Mouse (Mus musculus) liver, postnatal 0 days (tissue): ENCODE data around the gene Tbc1d4. TPM values are rescaled to one million over a fixed set of nuclear protein-coding genes. Genes with fewer than 3 reads are reported as not detected.
A peak's percentile ranks its signal among the peaks of the same experiment; 100 is the strongest.

ENCODE experiments used
- ATAC-seq: fragments of 200-750 bp; cut with Nextera tagmentation; 2 replicates; pipeline ENCODE4 v1.8.0; 2017; ENCODE audit warnings: mild to moderate bottlenecking, moderate library complexity
- DNase-seq: peaks from one replicate; pipeline ENCODE4 v3.0.0-alpha.2; 2016
- H3K27ac ChIP-seq: fragments of 300-500 bp; sonication (generic); 2 replicates; pipeline ENCODE4 v1.5.1; 2014; ENCODE audit warnings: antibody characterized with exemption, moderate library complexity, mild to moderate bottlenecking, low read depth
- H3K27me3 ChIP-seq: fragments of 300-500 bp; sonication (generic); 2 replicates; pipeline ENCODE4 v1.6.1; 2014; ENCODE audit warnings: low read length, control low read depth, mixed read lengths; ENCODE audit not compliant: insufficient read depth
- H3K36me3 ChIP-seq: fragments of 300-500 bp; sonication (generic); replicated peaks from 2 replicates; pipeline ENCODE4 v1.6.1; 2014; ENCODE audit warnings: mild to moderate bottlenecking, control low read depth, low read length, moderate library complexity, mixed read lengths; ENCODE audit not compliant: insufficient read depth
- H3K4me1 ChIP-seq: fragments of 300-500 bp; sonication (generic); 2 replicates; pipeline ENCODE4 v1.6.1; 2014; ENCODE audit warnings: antibody characterized with exemption, mild to moderate bottlenecking, control low read depth; ENCODE audit not compliant: insufficient read depth
- H3K4me2 ChIP-seq: fragments of 300-500 bp; sonication (generic); 2 replicates; pipeline ENCODE4 v1.6.1; 2014; ENCODE audit warnings: low read depth, mild to moderate bottlenecking, low read length, moderate library complexity, mixed read lengths
- H3K4me3 ChIP-seq: fragments of 300-500 bp; sonication (generic); 2 replicates; pipeline ENCODE4 v1.5.1; 2014; ENCODE audit warnings: low read depth, low read length
- H3K9ac ChIP-seq: fragments of 300-500 bp; sonication (generic); replicated peaks from 2 replicates; pipeline ENCODE4 v1.6.1; 2014; ENCODE audit warnings: mild to moderate bottlenecking, moderate library complexity
- H3K9me3 ChIP-seq: fragments of 300-500 bp; sonication (generic); 2 replicates; pipeline ENCODE4 v1.6.1; 2016; ENCODE audit warnings: mild to moderate bottlenecking, control low read depth, low read length, mixed read lengths
- CTCF ChIP-seq: sonication (generic); IDR thresholded peaks from 2 replicates; pipeline ENCODE4 v1.5.1; 2016; ENCODE audit warnings: antibody characterized with exemption, low read depth
- EP300 ChIP-seq: IDR thresholded peaks from 2 replicates; pipeline ENCODE4 v1.6.1; 2016; ENCODE audit warnings: antibody characterized with exemption, low read depth, mild to moderate bottlenecking
- WGBS: fragments of 180-500 bp; shearing (Covaris S2); extraction: QIAGEN DNeasy Blood & Tissue Kit; methylation state at CpG from one replicate; pipeline ENCODE4 v1.1.7; 2014; ENCODE audit not compliant: insufficient replicate concordance; 5-methylcytosine and 5-hydroxymethylcytosine counted together
- polyA plus RNA-seq: library from polyadenylated mRNA; unstranded; fragments of >200 nt; fragmentation: Nextera tagmentation; extraction: Ambion mirVana; gene quantifications from 2 replicates; pipeline ENCODE4 v1.2.1, GENCODE M21; 2015

The Tbc1d4 gene
- polyA plus RNA-seq, 1 experiment from 2014 or later, result 2.1 TPM

DNA sequence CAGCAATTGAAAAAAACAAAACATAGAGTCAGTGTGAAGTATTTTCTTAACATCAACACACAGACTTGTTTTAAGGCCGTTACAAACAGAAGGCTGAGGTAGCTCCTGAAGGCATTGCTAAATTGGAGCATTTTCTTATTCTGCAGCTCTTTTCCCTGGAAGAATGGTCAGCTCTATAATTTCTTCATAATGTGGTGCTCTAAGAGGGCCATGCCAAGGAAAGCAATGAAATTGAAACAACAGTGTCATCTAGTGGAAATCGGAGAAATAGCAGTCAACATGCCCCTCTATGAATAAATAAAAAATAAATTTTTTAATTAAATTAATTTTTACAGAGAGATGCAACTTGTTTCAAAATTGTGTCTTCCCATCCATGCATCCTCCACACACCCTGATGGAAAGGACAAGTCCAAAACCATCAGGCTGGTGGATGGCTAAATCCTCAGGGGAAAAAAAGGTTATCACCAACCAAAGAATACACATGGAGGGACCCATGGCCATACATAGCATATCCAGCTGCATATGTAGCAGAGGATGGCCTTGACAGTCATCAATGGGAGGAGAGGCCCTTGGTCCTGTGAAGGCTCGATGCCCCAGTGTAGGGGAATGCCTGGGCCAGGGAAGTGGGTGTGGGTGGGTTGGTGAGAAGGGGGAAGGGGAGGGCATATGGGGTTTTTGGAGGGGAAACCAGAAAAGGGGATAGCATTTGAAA is 180.0 kb downstream of the Tbc1d4 start:
- TF ChIP-seq EP300 (no peak), CTCF (peak; percentile 46)
- no peak overlapping the region for H3K9ac ChIP-seq
- no peaks in the 10 kb centered on the region for H3K4me1 ChIP-seq
- no peak for DNase-seq
- ATAC-seq, result no peak
- no peaks in the 10 kb centered on the region for H3K36me3 ChIP-seq
- H3K4me2 ChIP-seq, result no peak overlapping the region
- H3K27me3 ChIP-seq, result no peaks in the 10 kb centered on the region
- no peak overlapping the region for H3K4me3 ChIP-seq
- 43% methylated on average over 3 of the region's 3 CpGs for WGBS
- H3K27ac ChIP-seq, result no peak overlapping the region
- no peaks in the 10 kb centered on the region for H3K9me3 ChIP-seq

GRCm38 (mm10) chr14:101417679-101418078 is 191.3 kb downstream of the Tbc1d4 start:
- Histone ChIP-seq H3K27me3 (no peaks in the 10 kb centered on the region), H3K9me3 (no peaks in the 10 kb centered on the region), H3K27ac (no peak overlapping the region), H3K4me2 (no peak overlapping the region), H3K4me1 (no peaks in the 10 kb centered on the region), H3K4me3 (no peak overlapping the region), H3K36me3 (no peaks in the 10 kb centered on the region), H3K9ac (no peak overlapping the region)
- no peak for TF ChIP-seq CTCF
- no peak for TF ChIP-seq EP300
- DNase-seq (no peak), ATAC-seq (no peak)
- WGBS, result 75% methylated on average over 2 of the region's 2 CpGs

Other genes starting within 250 kb of the Tbc1d4 start
- 48.0 and 53.8 TPM in 2 replicates for gene Commd6, start 31.5 kb upstream of the Tbc1d4 start, polyA plus RNA-seq
- 39.9 and 42.5 TPM in 2 replicates for gene Uchl3, start 44.8 kb upstream of the Tbc1d4 start, polyA plus RNA-seq
- not detected in 2 replicates for gene Gm9922, start 120.6 kb upstream of the Tbc1d4 start, polyA plus RNA-seq
- gene Lmo7, start 120.8 kb upstream of the Tbc1d4 start, polyA plus RNA-seq, result 2.0 and 2.8 TPM in 2 replicates